Mouse (Mus musculus) E14TG2a.4 (cell line): Measurements from ENCODE around the gene Ing4.

ENCODE experiments used
- H3K27me3 ChIP-seq: 2 replicates; pipeline ENCODE4 v1.6.1; 2014; ENCODE audit warnings: low read length, control low read depth; ENCODE audit not compliant: insufficient read depth
- H3K36me3 ChIP-seq: 2 replicates; pipeline ENCODE4 v1.6.1; 2014; ENCODE audit warnings: low read length, control low read depth; ENCODE audit not compliant: insufficient read depth
- H3K4me1 ChIP-seq: replicated peaks from 2 replicates; pipeline ENCODE4 v1.6.1; 2014; ENCODE audit warnings: low read depth, low read length, control low read depth
- H3K4me3 ChIP-seq: replicated peaks from 2 replicates; pipeline ENCODE4 v1.5.1; 2014; ENCODE audit warnings: mild to moderate bottlenecking, low read length
- H3K9me3 ChIP-seq: 2 replicates; pipeline ENCODE4 v1.6.1; 2014; ENCODE audit warnings: low read length, control low read depth
- CTCF ChIP-seq: conservative IDR thresholded peaks from 2 replicates; pipeline ENCODE4 v1.5.1; 2014; ENCODE audit warnings: low read length
- NANOG ChIP-seq: IDR thresholded peaks from 2 replicates; pipeline ENCODE4 v1.6.1; 2014; ENCODE audit warnings: borderline replicate concordance, low read length, mixed read lengths
- POU5F1 ChIP-seq: IDR thresholded peaks from 2 replicates; pipeline ENCODE4 v1.6.1; 2014; ENCODE audit warnings: low read length, borderline replicate concordance

The Ing4 gene

GRCm38 (mm10) chr6:125090341-125091085 lies 51.0 kb downstream of the Ing4 start:
- Histone ChIP-seq H3K9me3 (peaks cover 7% of the 10 kb centered on the region), H3K4me3 (peak overlapping the region; percentile 66), H3K4me1 (peaks cover 85% of the 10 kb centered on the region), H3K27me3 (no peaks in the 10 kb centered on the region), H3K36me3 (no peaks in the 10 kb centered on the region)
- TF ChIP-seq NANOG, result no peak
- TF ChIP-seq CTCF, result no peak
- no peak for TF ChIP-seq POU5F1

GRCm38 (mm10) chr6:125092372-125092771 lies 52.8 kb downstream of the Ing4 start:
- no peaks in the 10 kb centered on the region for H3K27me3 ChIP-seq
- H3K9me3 ChIP-seq, result peaks cover 5% of the 10 kb centered on the region
- TF ChIP-seq POU5F1, result no peak
- H3K4me3 ChIP-seq, result no peak overlapping the region; the same call in 1 of the 2 replicates
- peaks cover 3% of the 10 kb centered on the region for H3K36me3 ChIP-seq
- peaks cover 72% of the 10 kb centered on the region for H3K4me1 ChIP-seq

- no peak overlapping the region for H3K4me3 ChIP-seq
- peaks cover 28% of the 10 kb centered on the region for H3K36me3 ChIP-seq
- no peaks in the 10 kb centered on the region for H3K9me3 ChIP-seq
- peaks cover 75% of the 10 kb centered on the region for H3K4me1 ChIP-seq
- TF ChIP-seq POU5F1 (no peak), NANOG (no peak), CTCF (no peak)
- H3K27me3 ChIP-seq, result no peaks in the 10 kb centered on the region
Measured at GRCm38 (mm10) chr6:125094843-125095242, 55.3 kb downstream of the Ing4 start.

- peaks cover 76% of the 10 kb centered on the region for H3K4me1 ChIP-seq
- H3K9me3 ChIP-seq, result no peaks in the 10 kb centered on the region
- peak within 1 kb of the TSS; percentile 95 for H3K4me3 ChIP-seq
- TF ChIP-seq POU5F1 (no peak), NANOG (no peak), CTCF (no peak)
- H3K27me3 ChIP-seq, result no peaks in the 10 kb centered on the region
- peaks cover 36% of the 10 kb centered on the region for H3K36me3 ChIP-seq
Measured at GRCm38 (mm10) chr6:125095391-125096278, 56.1 kb downstream of the Ing4 start, which contains the start of gene Chd4. Chd4 (plus strand) TSS chr6:125095981.

- Histone ChIP-seq H3K27me3 (no peaks in the 10 kb centered on the region), H3K4me1 (peaks cover 76% of the 10 kb centered on the region), H3K9me3 (no peaks in the 10 kb centered on the region), H3K36me3 (peaks cover 42% of the 10 kb centered on the region), H3K4me3 (peak overlapping the region; percentile 95)
- TF ChIP-seq NANOG (no peak), CTCF (no peak), POU5F1 (no peak)
Measured at GRCm38 (mm10) chr6:125096279-125096596, 56.7 kb downstream of the Ing4 start.

- H3K4me1 ChIP-seq, result peaks cover 76% of the 10 kb centered on the region
- TF ChIP-seq POU5F1 (no peak), CTCF (no peak)
- peaks cover 47% of the 10 kb centered on the region for H3K36me3 ChIP-seq
- peak overlapping the region; percentile 95 for H3K4me3 ChIP-seq
- no peaks in the 10 kb centered on the region for H3K9me3 ChIP-seq
- H3K27me3 ChIP-seq, result no peaks in the 10 kb centered on the region
Measured at GRCm38 (mm10) chr6:125096597-125097345, 57.2 kb downstream of the Ing4 start.

GRCm38 (mm10) chr6:125097346-125097689 lies 57.8 kb downstream of the Ing4 start:
- TF ChIP-seq POU5F1 (no peak), CTCF (no peak), NANOG (no peak)
- peaks cover 76% of the 10 kb centered on the region for H3K4me1 ChIP-seq
- H3K27me3 ChIP-seq, result no peaks in the 10 kb centered on the region
- peak overlapping the region; percentile 95 for H3K4me3 ChIP-seq
- peaks cover 53% of the 10 kb centered on the region for H3K36me3 ChIP-seq
- H3K9me3 ChIP-seq, result no peaks in the 10 kb centered on the region

- Histone ChIP-seq H3K27me3 (no peaks in the 10 kb centered on the region), H3K36me3 (peaks cover 59% of the 10 kb centered on the region), H3K9me3 (no peaks in the 10 kb centered on the region), H3K4me1 (peaks cover 73% of the 10 kb centered on the region), H3K4me3 (peak overlapping the region; percentile 95)
- no peak for TF ChIP-seq NANOG
- no peak for TF ChIP-seq POU5F1
- TF ChIP-seq CTCF, result no peak
Measured at GRCm38 (mm10) chr6:125097951-125098350, 58.4 kb downstream of the Ing4 start.
